Mouse (Mus musculus) kidney, adult 8-10 months (tissue): ENCODE measurements around the gene Spdl1.

Experiments used
- DNase-seq, 2 experiments: peaks; one replicate each; pipeline ENCODE4 v3.0.0; 2022

Gene Spdl1

DNA sequence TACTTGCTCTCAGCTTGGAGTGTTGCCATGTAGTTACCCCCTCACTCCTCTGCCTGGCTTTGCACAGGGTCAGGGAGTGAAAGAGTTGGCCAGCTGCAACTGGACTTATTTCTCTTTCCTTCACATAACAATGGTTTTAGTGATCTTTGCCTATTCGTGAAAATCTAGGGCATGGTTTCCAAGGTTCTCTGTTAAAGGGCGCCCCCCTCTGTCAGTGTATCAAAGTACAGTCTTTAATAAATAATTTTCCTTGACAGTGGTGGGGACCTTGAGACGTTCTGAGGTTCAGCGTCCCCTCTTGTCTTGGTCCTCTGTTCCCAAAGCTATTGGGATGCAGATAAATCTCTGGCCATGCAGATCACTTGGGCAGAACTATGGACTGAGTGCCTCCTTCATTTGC is 37.3 kb downstream of the Spdl1 start:
- peak in 1 of 2 experiments; percentile 7 for DNase-seq

DNA sequence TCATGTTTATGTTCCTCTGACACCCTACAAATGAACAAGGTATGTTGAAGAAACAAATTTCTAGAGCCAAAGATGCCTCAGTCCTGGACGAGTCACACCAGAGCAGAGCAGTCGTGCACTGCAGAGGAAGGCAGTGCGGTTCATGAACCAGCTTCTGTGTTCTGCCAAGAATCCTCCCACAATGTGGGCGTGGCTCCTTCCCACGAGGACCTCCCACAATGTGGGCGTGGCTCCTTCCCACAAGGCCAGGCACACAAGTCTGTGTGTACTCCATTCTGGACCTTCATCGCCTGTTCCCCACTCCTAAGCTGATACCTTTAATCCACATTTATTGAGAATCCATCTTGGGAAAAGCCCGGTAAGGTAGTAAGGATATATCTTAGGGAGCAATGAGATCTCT is 41.6 kb downstream of the Spdl1 start:
- DNase-seq, result no peak

DNA sequence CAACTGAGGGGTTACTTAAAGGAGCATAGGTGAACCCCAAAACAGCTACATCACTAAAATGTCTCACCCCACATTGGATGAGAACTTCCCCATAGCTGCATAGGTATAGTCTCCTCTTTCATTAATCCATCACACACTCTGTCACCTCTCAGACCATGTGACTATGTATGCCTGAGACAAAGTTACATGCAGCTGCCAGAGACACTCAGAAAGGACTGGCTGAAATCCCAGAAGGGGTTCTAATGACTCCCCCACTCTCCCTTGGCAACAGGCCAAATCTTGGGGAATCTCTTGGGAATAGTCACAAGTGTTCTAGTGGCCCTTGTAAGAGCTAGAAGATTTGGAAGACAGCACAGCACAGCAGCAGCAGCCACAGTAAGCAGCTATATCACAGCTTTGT is 48.6 kb downstream of the Spdl1 start:
- DNase-seq, result no peak

DNA sequence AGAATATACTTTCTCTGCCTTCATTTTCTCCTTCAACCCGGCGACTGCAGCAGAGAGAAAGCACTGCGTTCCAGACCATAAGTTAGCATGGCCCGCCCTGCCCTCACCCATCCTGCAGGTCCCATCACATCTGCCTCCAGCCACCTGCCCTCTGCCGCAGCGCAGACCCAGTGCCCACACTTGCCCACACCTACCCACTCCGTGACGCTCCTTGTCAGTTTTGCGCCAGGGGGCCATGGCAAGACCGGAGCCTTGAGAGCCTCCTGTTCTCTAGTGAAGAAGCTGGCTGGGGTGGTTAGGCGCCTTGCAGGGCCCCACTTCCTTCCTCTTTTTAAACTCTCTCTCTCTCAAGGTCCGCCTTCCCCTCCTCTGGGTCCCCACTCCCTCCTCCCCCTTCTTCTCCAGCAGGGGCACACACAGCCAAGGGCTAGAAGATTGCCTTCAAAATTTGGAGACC is 49.8 kb downstream of the Spdl1 start, which contains the start of gene Dock2:
Dock2 (minus strand) TSS at position 306 of the 457 bp plus-strand sequence.
- no peak for DNase-seq

DNA sequence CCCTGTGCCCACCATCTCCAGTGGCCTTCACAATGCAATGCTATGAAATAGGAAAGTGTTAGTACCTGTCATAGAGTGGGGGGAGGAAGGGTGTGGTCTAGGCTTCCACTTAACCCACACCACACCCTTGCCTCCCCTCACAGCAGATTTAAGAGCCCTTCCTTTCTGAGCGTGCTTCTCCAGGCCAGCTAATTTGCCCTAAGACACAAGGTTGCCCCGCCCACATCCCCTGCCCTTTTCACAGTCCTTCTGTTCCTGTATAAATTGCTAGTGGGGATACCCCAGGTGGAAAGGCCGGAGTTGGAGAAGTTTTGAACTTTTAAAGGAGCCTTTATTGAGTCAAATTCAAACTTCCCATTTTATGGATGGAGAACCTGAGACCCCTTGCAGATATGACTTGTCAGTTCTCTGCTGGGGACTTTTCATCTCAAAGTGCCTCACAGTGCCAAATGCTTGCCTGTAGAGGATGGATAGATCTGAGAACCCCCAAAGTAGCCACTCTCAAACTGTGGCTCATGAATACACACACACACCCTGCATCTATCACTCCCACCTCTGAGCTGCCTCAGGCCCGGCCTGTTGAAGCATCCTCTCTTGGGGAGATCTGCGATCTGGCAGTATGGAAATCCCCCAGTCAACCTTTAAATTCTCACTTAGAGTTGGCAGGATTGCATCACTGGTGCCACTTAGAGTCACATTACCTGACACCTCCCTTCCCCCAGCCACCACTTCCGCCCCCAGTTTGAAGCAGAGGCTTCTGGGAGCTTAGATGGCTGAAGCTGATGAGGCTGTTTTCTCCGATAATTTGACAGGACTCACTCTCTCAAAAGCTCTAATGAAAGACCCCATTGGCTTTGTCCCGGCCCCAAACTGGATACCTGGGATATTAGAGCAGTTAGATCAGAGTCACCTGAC is 50.7 kb downstream of the Spdl1 start:
- peak in 1 of 2 experiments; percentile 8 for DNase-seq

DNA sequence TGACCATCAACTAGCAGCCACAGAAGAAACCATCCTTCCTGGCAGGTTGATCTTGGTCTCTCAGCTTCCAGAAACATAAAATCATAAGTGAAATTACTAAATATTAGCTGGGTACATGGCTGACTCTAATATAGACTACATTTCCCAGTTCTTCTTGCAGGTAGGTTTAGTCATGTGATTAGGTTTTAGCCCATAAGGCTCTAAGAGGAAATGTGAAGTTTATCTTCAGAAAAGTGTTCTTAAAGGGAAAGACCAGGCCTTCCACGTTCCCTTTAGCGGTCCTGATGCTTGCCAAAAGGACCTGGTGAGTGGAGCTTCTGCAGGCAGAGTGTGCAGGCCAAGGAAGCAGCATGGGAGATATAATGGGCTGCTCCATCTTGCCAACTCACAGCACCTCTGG is 52.7 kb downstream of the Spdl1 start:
- no peak for DNase-seq

DNA sequence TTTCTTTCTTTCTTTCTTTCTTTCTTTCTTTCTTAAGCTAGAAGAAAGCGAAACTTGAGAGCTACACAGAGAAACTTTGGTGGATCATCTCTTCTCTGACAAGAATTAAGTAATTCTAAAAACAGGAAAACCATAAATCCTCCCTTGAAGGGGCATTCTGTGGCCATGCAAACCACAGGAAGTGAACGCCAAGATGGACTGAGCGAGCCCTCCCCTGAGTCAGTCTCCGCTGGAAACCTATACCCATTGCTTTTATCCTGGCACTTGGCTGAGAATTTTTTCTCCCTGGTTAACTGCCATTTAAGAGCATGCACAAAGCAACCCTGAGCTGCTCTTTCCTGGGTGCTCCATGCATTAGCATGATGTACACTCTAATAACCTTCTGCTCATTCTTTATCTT is 53.5 kb downstream of the Spdl1 start:
- no peak for DNase-seq

DNA sequence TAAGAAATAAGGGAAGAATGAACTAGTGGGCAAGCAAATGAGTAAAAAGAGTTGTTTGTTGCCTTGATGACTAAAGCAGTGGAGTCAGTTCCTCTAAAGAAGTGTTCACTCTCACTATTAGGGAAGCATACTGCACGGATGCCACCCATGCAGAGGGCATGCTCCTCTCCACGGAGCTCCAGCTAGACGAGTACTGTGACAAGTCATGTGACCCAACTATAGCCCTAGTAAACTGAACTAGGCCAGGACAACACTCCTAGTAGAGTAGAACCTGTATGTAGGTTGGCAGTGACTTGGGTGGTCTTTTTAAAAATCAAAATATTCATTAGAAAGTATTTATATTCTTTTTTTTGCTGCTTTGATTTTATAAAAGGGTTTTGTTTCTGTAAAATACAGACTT is 55.1 kb downstream of the Spdl1 start:
- no peak for DNase-seq

DNA sequence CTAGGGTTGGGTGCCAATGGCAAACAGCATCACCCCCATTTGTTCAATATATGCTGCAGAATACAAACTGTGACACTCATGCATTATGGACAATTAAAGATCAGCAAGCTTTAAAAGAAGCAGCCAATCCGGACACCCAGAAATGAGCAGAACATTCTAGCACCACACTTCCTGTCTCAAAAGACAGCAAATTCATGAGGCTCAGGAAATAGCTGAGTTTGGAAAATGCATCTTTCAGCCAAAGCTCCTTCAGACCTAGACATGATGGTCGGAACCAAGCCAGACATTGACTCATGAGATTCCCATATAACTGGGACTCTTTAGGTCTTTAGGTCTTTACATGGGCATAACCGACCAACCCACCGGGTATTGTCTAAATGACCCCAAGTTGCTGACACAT is 55.9 kb downstream of the Spdl1 start:
- DNase-seq, result no peak

DNA sequence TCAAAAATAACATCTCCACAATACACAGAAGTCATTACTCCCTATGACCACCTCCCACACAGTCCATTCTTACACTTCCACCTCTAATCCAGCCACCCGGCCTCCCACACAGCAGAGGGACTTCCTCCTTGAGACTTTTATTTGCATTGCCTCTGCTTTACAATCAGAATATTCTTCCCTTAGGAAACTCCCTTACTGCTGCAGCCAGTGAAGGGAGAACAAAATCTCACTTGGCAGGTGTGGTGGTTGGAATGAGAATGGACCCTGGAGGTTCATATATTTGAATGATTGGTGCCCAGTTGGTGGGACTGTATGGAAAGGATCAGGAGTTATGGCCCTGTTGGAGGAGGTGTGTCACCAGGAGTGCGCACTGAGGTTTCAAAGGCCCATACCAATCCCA is 57.4 kb downstream of the Spdl1 start:
- no peak for DNase-seq

DNA sequence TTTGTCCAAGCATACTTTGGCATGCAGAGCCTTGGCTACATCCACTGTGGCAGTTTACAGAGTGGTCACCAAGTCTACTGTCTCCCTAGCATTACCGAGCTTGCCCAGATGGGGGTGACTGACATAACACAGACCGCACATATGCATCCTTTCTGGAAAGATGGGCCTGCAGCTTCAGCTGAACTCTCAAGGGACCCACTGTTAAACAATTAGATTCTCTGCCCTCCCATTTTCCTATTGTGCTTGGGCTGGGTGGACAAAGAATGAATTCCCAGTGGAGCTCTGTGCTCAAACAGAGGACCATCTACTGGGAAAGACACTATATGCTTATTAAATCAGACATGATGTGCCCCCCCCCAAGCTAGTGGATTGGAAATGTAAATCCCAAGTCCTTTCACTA is 58.8 kb downstream of the Spdl1 start:
- no peak for DNase-seq

DNA sequence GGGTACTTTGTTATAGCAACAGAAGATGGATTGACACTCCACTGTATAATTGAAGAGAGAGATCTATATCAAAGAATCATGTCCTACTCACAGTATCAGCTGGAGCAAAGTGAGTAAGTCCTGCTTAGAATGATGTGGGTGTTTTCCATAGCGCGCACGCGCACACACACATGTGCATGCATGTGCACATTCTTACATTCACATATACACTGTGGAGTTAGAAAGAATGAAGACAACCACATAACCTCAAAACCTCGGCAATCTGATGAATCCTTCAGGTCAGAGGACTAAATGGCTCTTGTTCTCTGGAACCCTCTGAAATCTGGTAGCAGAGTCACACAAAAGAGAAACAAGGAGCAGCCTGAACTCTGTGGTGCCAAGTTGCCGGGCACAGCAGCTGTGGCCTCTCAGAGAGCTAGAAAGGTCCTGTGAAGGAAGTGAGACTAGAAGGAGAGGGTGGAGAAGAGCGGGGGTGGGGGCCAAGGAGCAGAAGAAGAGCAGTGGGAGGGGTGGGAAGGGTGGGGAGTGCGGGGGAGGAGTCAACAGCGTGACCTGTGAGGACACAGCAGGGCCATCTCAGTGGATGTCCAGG is 60.0 kb downstream of the Spdl1 start:
- no peak for DNase-seq

DNA sequence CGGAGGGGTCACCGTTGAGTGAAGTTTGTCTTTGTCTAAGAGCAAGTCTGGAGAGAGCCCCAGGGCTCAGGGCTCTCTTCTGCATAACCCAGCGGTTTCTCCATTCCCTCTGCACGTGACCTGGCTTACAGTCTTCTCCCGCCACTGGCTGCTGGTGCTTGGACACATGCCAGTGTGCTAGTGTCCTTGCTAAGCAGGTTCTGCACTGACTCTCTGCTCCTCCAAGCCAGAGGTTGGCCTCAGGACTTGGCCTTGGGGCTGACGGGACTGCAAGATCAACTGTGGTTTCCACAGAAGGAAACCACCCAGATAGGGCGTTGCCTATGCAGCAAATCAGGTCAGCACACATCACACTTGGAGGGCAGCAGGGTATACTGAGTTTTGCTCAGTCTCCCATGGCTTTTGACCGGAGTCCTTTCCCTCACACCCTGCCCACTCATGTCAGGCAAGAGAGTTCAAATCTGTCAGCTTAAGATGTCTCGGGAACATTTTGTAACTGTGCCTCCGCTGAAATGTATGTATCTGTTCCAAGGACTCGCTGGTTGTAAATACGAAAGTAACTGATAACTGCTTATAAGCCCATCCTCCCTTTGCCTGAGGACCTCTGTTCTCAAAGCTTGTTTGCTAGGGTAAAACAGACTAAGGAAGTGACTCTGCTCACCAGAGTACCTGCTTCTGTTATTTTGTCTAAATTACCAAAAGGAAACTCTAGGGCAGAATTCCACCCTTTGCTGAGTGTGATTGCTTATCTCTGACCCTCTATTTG is 62.0 kb downstream of the Spdl1 start:
- DNase-seq, result peak; percentile 50 to 52

DNA sequence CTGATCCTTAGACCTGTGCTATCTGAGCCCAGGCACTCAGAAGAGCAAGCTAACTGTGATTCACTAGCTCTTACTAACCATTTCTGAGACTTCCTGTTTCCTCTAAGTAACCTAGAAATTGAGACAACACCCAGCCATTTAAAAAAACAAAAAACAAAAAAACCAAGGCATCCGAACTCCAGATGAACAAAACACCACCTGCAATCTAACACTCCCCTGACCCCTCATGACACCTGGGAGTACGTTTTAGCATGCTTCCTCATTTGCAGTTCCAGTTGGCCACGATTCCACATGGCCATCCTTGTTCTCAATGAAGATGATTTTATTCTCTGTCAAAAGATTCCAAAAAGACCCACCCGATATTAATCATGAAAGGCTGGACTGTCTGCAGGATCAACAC is 62.8 kb downstream of the Spdl1 start:
- DNase-seq, result no peak

DNA sequence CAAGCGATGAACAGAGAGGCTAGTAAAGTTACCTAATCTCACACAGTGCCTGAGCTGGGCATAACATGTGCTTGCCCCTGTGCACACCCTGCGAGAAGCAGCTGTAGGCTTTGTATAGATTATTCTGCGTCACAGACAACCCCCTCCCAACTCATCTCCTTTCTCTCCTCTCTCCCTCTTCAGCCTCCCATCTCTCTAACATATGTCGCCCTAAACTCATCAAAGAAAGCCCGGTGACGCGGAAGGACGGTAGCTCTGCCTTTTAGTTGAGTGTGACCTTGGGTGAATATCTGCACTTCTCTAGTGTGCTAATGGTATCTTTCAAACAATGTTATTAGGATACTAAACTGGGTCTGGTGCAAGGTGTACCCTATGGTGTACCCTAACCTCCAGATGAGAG is 63.5 kb downstream of the Spdl1 start:
- no peak for DNase-seq

DNA sequence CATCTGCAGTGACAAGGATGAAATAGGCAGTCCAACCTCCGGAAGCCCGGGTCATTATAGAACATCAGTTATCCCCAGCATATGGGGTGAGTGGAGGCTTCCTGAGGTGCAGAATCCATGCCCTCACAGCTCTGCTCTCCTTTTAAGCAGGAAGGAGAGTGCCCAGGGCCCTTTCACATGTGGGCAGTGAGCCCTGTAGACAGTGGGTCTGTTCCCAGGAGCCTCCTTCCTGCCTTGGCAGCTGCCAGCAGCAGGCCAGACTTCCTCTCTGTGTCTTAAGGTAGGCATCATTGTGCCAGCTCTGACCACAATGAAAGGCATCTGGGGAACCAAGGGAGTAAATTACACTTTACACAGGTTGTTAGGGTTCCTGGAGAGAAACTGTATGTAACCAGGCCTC is 64.0 kb downstream of the Spdl1 start:
- DNase-seq, result no peak

DNA sequence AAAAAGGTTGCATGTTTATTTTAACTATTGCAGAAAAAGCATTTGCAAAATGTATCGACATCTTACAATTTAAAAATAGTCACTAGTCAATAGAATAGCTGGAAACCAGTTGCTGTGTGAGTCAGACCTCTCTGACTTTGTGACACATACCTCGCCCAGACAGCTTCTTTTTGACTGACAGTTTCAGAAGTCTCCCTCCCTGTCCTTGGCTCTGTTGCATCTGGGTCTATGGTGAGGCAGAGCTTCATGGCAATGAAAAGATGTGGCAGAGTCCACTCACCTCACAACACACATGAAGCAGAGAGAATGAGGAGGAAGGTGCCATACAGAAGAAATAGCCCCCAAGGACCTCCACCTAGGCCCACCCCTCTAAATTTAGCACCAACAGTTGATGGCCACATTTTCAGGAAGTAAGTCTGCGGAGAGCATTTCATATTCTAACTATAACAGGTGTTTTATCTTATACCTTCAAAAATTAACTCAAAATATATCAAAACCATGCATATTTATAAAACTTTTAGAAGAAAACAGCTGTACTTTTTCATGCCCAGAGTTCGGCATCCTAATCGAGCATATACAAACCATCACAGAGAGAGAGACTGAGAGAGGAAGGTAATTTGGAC is 69.6 kb downstream of the Spdl1 start:
- DNase-seq, result no peak

DNA sequence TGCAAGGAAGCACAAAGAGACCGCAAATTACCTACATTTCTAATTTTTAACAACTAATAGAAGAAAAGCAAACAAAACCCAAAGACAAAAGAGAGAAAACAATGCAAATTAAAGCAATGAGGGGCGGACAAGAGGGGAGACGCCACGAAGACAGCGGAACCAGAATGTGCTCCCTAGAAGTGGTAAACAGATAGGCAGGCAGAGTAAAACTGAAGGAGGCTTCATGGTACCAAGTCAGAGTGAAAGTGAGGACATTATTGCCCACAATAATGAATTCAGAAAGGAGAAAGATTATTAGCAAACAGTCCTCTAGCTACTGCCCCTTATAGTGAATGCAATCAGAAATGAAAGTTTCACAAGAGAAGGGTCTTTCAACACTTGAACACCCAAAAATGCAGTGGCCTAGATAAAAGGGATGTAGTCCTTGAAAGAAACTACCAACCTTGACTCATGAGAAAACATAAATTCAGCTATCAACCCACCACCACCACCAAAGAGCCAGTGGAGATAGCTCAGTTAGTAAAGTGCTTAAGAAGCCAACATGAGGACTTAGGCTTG is 70.8 kb downstream of the Spdl1 start:
- DNase-seq, result no peak

DNA sequence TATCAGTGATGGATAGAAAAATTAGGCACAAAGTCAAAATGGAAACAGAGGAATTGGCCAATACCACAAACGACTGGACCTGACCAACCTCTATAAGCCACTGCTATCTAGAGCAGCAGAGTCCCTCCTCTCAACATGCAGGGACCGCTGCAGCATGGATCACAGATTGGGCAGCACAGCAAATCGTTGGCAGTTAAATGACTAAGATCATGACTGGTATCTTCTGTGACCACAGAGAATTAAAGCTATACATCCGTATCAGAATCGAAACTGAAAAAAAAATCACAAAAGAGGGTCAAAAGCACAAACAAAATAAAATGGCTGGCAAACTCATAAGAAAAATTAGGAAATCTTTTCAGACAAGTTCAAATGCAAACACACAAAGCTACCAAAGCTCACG is 71.3 kb downstream of the Spdl1 start:
- no peak for DNase-seq

DNA sequence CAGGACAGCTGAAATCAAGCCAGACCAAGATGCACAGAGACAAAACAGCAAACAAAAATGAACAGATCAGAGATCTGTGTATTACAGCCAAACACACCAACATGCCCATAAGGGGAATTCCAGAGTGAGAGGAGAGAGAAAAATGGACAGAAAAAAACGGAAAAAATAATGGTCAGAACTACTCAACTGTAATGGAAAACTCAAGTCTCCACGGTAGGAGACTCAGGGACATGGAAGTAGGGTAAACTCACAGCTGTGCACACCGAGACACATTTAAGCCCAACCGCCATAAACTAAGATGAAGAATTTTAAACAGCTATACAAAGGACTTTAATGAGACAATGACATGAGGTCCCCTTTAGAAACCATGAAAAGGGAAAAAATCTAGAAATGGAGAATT is 73.9 kb downstream of the Spdl1 start:
- no peak for DNase-seq
